Mouse (Mus musculus) left cerebral cortex, adult 2 months (tissue): Measurements from ENCODE around the gene Rab4b. TPM values are rescaled to one million over a fixed set of nuclear protein-coding genes. Genes with fewer than 3 reads are reported as not detected.

Source experiments
- DNase-seq, 2 experiments: peaks; one replicate each; pipeline ENCODE4 v3.0.0; 2021 to 2022; ENCODE audit warnings: low spot score in 2 of 2, mixed read lengths in 1 of 2; ENCODE audit errors: extremely low spot score in 1 of 2
- H3K27ac ChIP-seq: fragments of 200-600 bp; 2 replicates; pipeline ENCODE4 v1.8.1; 2022
- H3K4me3 ChIP-seq: fragments of 200-600 bp; 2 replicates; pipeline ENCODE4 v1.8.1; 2022
- CTCF ChIP-seq: fragments of 200-600 bp; IDR thresholded peaks from 2 replicates; pipeline ENCODE4 v1.8.1; 2022; ENCODE audit warnings: antibody characterized with exemption, mild to moderate bottlenecking, moderate library complexity
- intact Hi-C: fragments of 180-260 bp; cut with DNase I; formaldehyde crosslinking; loops from one replicate; pipeline ENCODE4 v1.15.1; 2025
- total RNA-seq, 2 experiments: library from RNA; stranded (reverse); gene quantifications; 2 replicates each; pipeline ENCODE4 v1.2.3; 2021

The Rab4b gene
- total RNA-seq, 2 experiments from 2014 or later: 89.7 to 93.2 TPM

DNA sequence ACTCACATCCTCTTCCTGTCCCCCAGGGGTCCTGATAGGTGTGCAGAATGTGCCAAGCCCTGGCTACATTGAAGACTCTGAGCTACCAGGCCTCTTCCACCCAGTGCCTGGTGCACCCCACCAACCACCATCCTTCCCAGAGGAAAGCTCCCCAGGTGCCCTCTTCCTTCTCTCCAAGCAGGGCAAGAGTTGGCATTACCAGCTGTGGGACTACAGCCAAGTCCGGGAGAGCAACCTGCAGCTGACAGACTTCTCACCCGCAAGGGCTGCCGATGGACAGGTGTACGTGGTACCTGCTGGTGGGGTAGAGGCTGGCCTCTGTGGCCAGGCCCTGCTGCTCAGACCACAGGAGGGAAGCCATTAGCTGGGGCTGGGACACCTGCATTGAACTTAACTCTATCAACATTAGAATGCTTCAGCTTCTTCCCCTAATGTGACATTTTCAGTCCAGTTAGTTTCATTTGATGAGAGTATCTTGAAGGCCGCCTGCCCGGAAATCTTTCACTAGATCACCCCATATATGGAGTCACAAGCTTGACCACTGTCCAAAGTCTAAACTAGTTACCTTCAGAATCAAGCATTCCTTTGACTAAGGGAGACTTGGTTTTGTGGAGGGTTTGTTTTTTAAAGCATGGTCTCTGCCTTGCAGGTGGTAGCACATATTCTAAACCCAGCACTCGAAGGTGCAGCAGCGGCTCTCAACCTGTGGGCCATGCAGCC, 25.2 kb upstream of the Rab4b start:
- no peak overlapping the region for H3K4me3 ChIP-seq
- intact Hi-C loops: no loop called here
- DNase-seq: no peak
- TF ChIP-seq CTCF: no peak
- H3K27ac ChIP-seq: no peak overlapping the region

DNA sequence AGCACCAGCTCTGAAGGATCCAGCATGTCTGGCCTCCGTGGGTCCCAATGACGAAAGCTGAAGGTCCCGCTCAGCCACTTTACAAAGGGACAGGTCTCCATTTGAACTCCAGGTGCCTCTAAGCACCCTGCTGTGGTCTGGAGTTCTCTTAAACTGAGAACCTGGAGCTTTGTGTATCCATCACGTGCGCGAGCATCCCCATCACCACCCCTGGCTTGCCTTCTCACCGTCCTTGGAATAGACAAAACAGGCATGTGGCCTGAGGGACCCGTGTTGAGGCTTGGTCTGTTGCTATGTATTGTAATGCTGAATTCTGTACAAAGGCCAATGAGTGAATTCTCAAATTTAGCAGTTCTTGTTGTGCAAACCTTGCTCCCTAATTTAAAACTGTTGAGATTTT, 20.1 kb upstream of the Rab4b start:
- no peak for TF ChIP-seq CTCF
- DNase-seq: no peak
- intact Hi-C loops: no loop called here
- H3K4me3 ChIP-seq: no peak overlapping the region
- H3K27ac ChIP-seq: no peak overlapping the region

DNA sequence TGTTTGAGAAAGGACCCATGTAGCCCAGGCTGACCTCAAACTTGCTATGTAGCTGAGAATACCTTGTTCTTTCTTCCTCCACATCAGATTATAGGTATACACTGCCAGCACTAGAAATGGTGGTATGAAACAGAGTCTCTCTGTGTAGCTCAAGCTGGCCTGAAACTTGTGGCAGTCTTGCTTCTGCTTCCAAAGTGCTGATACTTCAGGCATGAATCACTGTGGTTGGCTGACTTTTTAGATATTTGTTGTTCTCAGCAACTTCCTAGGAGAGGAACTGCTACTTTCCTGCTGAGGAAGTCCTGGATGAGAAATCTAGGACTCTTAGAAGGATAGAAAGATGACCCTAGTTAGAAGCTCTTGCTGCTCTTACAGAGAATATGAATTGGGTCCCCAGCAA, 19.7 kb upstream of the Rab4b start:
- no peak overlapping the region for H3K27ac ChIP-seq
- intact Hi-C loops: no loop called here
- no peak overlapping the region for H3K4me3 ChIP-seq
- no peak for TF ChIP-seq CTCF
- no peak for DNase-seq

DNA sequence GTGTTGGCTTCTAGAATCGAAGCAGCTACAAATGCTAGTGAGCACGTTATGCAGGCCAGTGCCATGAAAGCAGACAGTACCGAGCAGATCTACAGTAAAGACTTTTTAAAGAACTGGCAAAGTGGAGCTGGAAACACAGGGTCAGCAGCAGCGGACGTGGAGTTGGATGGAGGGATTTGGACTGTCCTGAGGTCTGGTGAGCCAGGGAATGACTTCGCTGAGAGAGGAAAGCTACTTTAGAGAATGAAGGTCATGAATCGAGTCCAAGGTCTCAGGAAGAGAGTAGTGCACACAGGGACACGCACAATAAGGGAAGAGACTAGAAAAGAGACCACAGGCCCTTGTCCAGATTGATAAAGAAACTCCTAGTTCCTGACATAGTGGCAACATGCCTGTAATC, 18.9 kb upstream of the Rab4b start:
- no peak for DNase-seq
- intact Hi-C loops: no loop called here
- Histone ChIP-seq H3K27ac (no peak overlapping the region), H3K4me3 (no peak overlapping the region)
- TF ChIP-seq CTCF: no peak

DNA sequence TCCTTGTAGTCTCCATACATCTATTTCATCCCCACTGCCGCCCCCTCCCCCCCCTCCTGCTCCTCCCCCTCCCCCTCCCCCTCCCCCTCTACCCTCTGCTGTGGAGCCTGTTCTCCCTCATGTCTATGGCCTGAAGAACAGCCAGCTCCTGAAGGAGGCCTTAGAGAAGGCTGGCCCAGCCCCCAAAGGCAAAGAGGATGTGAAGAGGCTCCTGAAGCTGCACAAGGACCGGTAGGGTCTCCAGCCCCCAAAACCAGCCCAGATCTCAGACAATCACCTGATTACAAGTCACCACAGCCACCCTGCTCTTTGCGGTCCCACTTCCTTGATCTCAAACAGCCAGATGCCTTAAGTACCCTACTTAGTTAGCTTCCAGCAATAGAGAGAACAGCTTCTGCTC, 18.4 kb upstream of the Rab4b start:
- Histone ChIP-seq H3K27ac (no peak overlapping the region), H3K4me3 (no peak overlapping the region)
- intact Hi-C loops: no loop called here
- TF ChIP-seq CTCF: no peak
- DNase-seq: no peak

DNA sequence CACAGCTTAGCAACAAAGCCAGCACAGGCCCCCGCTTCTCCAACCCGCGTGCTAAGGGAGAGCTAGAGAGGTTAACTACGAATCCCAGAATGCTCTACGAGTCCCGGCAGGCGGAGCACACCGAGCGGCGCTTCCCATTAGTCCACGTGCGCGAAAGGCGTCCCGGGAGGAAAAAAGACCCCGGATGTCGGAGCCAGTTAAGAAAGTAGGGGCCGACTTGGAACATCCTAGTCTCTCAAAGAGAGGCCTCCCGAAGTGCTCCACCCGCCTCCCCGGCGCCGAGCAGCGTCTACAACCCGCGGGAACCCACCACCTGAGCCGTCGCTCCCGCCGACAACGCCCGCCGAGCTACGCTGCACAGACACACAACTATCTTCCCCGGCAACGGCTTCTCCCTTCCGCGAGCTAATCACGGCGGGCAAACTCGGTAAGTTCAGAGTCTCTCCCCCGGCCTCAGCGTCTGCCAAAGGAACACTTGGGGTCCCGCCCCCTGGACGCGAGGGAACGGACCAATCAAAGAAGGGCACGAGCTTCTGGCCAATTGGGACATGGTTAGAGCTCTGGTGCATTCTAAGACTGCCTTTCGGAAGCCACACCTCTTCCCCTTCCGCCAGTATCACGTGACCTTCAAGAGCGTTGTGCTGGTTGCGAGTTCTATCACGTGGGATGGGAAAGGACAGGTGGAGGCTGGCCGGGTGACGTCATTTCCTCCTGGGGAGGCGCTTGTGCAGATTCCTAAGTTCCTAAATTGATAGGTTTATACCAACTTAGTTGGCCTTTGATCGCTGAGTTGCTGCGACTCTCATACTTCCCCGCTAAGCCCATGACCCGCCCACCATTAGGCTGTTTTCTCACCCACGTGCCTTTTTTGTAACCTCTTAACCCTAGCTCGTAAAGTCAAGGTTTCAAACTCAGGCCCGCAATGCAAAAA, 17.2 kb upstream of the Rab4b start, which contains the start of the genes BC024978 and Snrpa:
BC024978 (plus strand) TSS at position 101 of the 931 bp plus-strand sequence.
Snrpa (minus strand) TSS at position 591 of the 931 bp plus-strand sequence.
- Histone ChIP-seq H3K27ac (peak within 1 kb of the TSS; percentile 95), H3K4me3 (peak within 1 kb of the TSS; percentile 89)
- no peak for TF ChIP-seq CTCF
- intact Hi-C loops: loop anchor here (2.0 kb wide), 3 partner anchors 15 to 31 kb away; partner anchors contain the start of genes Egln2, Gm21983 and Mia
- peak; percentile 89 to 96 for DNase-seq

DNA sequence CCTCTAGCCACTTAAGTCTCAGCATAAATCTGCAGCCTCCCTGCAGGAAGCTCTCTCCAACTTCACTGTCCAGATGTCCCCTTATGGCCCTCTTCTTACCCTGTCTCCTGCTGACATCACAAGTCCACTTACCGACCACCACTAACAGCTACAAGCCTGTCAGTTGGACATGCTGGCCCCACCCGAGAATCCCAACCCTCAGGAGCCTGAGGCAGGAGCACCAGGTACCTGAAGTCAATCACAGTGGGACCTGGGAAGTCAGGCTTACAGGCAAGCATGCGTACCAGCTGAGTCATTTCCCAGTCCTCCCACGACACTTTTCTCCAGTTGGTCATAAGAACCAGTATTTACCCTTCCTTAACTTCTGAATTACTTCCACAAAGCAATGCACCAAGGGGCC, 15.0 kb upstream of the Rab4b start:
- no peak for DNase-seq
- no peak for TF ChIP-seq CTCF
- no peak overlapping the region for H3K27ac ChIP-seq
- no peak overlapping the region for H3K4me3 ChIP-seq
- intact Hi-C loops: loop anchor here (2.0 kb wide), 3 partner anchors 13 to 33 kb away; partner anchors contain the start of genes Egln2, Gm21983 and Mia

DNA sequence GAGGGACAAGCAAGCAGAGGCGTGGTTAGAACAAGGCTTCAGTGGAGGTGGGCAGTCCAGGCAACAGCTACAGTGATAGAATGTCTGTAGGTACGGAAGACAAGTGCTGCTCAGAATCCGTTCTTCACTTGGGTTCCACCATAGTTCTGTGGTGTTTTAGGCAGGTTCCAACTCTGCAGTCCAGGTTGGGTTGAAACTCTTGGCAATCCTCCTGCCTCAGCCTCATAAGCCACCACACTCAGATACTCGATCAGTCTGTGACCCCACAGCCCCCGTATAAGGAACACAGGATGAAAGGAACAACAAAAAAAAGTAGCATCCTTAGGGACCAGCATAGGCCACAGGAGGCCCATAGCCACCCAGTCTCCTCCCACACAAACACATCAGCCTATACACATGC, 13.7 kb upstream of the Rab4b start:
- Histone ChIP-seq H3K27ac (no peak overlapping the region), H3K4me3 (no peak overlapping the region)
- no peak for TF ChIP-seq CTCF
- no peak for DNase-seq
- intact Hi-C loops: no loop called here

DNA sequence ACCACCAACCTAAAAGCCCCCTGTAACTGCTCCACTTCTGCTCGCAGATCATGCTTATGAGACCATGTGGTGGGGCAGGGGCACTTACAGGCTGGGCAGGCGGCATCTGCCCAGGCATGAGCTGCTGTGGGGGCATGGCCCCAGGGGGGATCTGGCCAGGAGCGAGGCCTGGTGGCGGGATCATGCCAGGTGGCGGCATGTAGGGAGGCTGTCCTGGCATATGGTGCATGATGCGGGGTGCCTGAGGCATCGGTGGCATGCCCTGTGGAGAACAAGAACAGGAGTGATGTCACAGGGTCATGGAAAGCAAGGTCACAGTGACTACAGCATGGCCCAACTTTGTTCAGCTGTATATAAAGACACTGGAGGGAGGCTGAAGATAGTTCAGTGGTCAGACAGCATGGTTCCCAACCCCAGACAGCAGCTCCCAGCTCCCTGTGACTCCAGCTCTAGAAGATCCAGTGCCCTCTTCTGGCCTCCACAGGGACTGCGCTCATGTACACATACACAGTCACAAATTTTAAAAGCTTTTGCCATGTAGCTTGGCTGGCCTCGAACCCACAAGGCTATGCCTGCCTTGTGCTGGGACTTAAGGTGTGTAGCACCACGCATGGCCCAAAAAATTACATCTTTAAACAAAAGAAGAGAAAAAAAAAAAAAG, 10.7 kb upstream of the Rab4b start:
- H3K27ac ChIP-seq: no peak overlapping the region
- intact Hi-C loops: no loop called here
- H3K4me3 ChIP-seq: no peak overlapping the region
- TF ChIP-seq CTCF: peak; percentile 29; the same call in 1 of the 2 replicates
- DNase-seq: no peak

DNA sequence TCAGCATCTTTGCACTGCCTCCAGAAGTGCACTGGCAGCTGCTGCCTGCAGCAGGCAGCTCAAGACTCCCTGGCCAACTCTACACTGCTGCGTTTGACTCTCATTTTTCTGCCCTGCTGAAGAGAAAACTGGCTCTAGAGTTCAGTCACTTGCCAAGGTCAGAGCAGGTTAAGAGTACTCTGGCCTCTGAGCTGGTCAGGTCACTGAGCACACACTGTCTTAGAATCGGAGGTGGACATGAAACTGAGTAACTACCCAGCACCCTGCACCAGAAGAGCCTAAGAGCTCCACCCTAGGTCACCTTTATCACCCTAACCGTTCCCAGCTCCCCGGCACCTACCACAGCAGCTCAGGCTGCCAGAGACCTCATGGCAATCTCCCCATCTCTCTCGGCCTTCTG, 7.3 kb upstream of the Rab4b start:
- Histone ChIP-seq H3K4me3 (no peak overlapping the region), H3K27ac (no peak overlapping the region)
- intact Hi-C loops: no loop called here
- no peak for DNase-seq
- no peak for TF ChIP-seq CTCF

DNA sequence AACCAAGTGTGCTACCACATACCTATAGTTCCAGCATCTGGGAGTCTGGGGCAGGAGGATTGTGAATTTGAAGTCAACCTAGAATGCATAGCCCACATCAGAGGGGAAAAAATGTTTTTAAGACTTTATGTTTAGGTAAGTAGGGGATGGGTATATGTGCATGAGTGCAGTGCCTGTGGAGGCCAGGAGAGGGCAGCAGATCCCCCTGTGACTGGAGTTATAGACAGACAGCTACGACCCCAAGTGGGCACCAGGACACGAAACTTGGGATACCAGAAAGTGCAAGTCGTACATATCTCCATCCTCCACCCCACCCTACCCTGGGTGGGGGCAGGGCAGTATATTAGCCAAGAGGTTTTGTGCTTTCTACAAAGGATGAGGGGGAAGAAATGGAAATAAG, 6.3 kb upstream of the Rab4b start:
- TF ChIP-seq CTCF: peak; percentile 55
- Histone ChIP-seq H3K4me3 (no peak overlapping the region), H3K27ac (no peak overlapping the region)
- intact Hi-C loops: no loop called here
- no peak for DNase-seq

DNA sequence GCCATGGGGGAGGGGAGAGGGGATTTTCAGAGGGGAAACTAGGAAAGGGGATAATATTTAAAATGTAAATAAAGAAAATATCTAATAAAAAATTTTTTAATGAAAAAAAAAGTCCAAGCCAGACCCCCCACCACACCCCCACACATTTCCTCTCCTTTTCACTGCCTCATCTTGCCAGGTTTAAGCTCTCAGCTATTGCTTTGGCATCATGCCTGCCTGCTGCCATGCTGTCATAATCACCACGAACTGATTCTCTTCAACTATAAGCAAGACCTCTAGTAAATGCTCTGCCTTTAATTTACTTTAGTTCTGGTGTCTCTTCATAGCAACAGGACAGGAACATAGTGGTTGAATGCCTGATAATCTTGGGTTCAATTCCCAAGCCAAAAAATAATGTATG, 3.8 kb upstream of the Rab4b start:
- no peak for TF ChIP-seq CTCF
- H3K27ac ChIP-seq: no peak overlapping the region
- H3K4me3 ChIP-seq: no peak overlapping the region
- DNase-seq: no peak
- intact Hi-C loops: no loop called here
